Mouse (Mus musculus) stomach, embryonic 14.5 days (tissue): Measurements from ENCODE around the gene Gm7544. TPM values are rescaled to one million over a fixed set of nuclear protein-coding genes. Genes with fewer than 3 reads are reported as not detected.
"Not testable (repeated sequence)": the region's sequence is repeated elsewhere in the genome, so short reads cannot be mapped to it uniquely, and the experiment has no call there.

Source experiments
- ATAC-seq: fragments of 200-750 bp; cut with Nextera tagmentation; 2 replicates; pipeline ENCODE4 v1.8.0; 2017; ENCODE audit warnings: low read depth, moderate TSS enrichment; ENCODE audit not compliant: insufficient number of reproducible peaks, insufficient read depth, low FRiP score
- H3K27ac ChIP-seq: fragments of 300-500 bp; sonication (generic); 2 replicates; pipeline ENCODE4 v1.5.1; 2014; ENCODE audit warnings: mild to moderate bottlenecking, low read length, moderate library complexity, mixed read lengths
- H3K27me3 ChIP-seq: fragments of 300-500 bp; sonication (generic); 2 replicates; pipeline ENCODE4 v1.6.1; 2014; ENCODE audit warnings: low read length, control low read depth, mixed read lengths; ENCODE audit not compliant: control insufficient read depth, insufficient read depth
- H3K36me3 ChIP-seq: fragments of 300-500 bp; sonication (generic); 2 replicates; pipeline ENCODE4 v1.6.1; 2014; ENCODE audit warnings: mild to moderate bottlenecking, control low read depth, low read length, moderate library complexity, mixed read lengths; ENCODE audit not compliant: control insufficient read depth, insufficient read depth
- H3K4me1 ChIP-seq: fragments of 300-500 bp; sonication (generic); 2 replicates; pipeline ENCODE4 v1.6.1; 2014; ENCODE audit warnings: low read length, control low read depth, mixed read lengths; ENCODE audit not compliant: control insufficient read depth, insufficient read depth
- H3K4me2 ChIP-seq: fragments of 300-500 bp; sonication (generic); replicated peaks from 2 replicates; pipeline ENCODE4 v1.6.1; 2014; ENCODE audit warnings: low read depth, low read length, control low read depth
- H3K4me3 ChIP-seq: fragments of 300-500 bp; sonication (generic); 2 replicates; pipeline ENCODE4 v1.5.1; 2014; ENCODE audit warnings: low read depth, low read length, control low read depth
- H3K9ac ChIP-seq: fragments of 300-500 bp; sonication (generic); replicated peaks from 2 replicates; pipeline ENCODE4 v1.6.1; 2014; ENCODE audit warnings: low read depth, mild to moderate bottlenecking, control low read depth, low read length, moderate library complexity, mixed read lengths
- H3K9me3 ChIP-seq: fragments of 300-500 bp; sonication (generic); 2 replicates; pipeline ENCODE4 v1.6.1; 2016; ENCODE audit warnings: low read depth, low read length, control low read depth; ENCODE audit not compliant: control insufficient read depth
- WGBS: fragments of 180-500 bp; shearing (Covaris S2); extraction: QIAGEN DNeasy Blood & Tissue Kit; methylation state at CpG from one replicate; pipeline ENCODE4 v1.1.7; 2014; 5-methylcytosine and 5-hydroxymethylcytosine counted together
- polyA plus RNA-seq: library from polyadenylated mRNA; unstranded; fragments of >200 nt; fragmentation: Nextera tagmentation; extraction: Ambion mirVana; gene quantifications from 2 replicates; pipeline ENCODE4 v1.2.1, GENCODE M21; 2014

Gm7544 gene
- polyA plus RNA-seq, 1 experiment from 2014 or later, result not detected

DNA sequence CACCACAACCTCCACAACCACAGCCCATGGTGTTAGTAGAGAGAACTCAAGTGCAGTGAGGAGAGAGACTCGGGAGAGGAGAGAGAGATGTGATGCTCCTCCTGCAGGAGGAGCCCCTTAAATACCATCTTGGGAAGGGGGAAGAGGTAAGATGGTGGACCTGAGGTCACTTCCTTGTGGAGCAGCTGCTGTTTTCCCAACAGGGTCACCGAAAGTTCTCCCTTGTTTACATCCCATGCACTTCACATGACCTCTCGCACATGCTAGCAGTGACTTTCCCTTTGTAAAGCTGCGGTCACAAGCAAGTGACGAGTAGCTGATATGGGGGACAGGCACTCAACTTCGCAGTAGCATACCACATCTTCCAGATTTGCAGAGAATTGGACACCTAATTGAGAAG is 12.5 kb downstream of the Gm7544 start, which contains the start of gene A030003K21Rik:
A030003K21Rik (minus strand) TSS at position 94 of the 400 bp plus-strand sequence.
- H3K9me3 ChIP-seq, H3K4me3 ChIP-seq, H3K4me1 ChIP-seq, H3K27me3 ChIP-seq, ATAC-seq, H3K36me3 ChIP-seq, H3K27ac ChIP-seq, H3K4me2 ChIP-seq, H3K9ac ChIP-seq: not testable (repeated sequence)
- no CpG with 5 or more reads among the region's 6 CpGs for WGBS

DNA sequence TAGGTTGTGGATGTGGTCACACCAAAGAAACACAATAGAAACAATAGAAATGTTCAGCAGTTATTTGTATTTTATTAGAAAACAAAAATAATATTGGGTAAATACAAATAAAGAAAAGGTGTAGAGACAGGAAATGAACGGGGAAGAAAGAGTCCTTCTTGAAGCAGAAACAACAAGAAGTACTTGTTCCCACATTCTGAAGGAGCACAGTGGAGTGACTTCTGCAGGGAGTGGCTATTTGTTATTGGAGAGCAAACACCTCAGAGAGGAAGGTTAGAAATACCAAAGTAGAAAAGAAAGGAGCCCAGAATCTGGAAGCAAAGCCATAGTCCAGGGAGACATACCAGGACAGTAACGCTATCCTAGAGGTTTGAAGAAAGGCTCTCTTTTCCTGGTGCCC is 13.3 kb downstream of the Gm7544 start:
- H3K27ac ChIP-seq, H3K4me2 ChIP-seq, H3K36me3 ChIP-seq, ATAC-seq, H3K4me1 ChIP-seq, H3K4me3 ChIP-seq, H3K9me3 ChIP-seq, H3K9ac ChIP-seq, H3K27me3 ChIP-seq: not testable (repeated sequence)
- WGBS, result 61% methylated on average over 1 of the region's 2 CpGs

DNA sequence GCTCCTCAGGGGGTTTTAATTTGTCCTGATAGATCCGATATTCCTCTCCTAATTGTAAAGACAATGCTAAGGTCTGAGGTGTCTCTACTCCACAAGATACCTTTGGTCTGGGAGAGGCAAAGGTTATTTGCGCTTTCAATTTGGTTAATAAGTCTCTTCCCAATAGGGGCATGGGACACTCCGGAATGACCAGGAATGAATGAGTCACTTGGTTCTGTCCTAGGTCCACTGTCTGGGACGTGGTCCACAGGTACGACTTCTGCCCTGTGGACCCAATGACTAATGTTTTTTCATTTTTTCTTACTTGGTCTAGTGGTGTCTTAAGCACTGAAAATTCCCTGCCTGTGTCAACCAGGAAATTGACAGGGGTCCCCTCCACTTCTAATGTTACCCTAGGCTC is 17.1 kb downstream of the Gm7544 start:
- 96% methylated on average over 5 of the region's 5 CpGs for WGBS
- peaks cover 5% of the 10 kb centered on the region; the same call in 1 of the 2 replicates for H3K9me3 ChIP-seq
- no peak for ATAC-seq
- H3K4me2 ChIP-seq, result no peak overlapping the region
- H3K27ac ChIP-seq, result no peak overlapping the region
- no peaks in the 10 kb centered on the region for H3K4me1 ChIP-seq
- H3K27me3 ChIP-seq, result no peaks in the 10 kb centered on the region
- H3K4me3 ChIP-seq, result no peak overlapping the region
- H3K9ac ChIP-seq, result no peak overlapping the region
- no peaks in the 10 kb centered on the region for H3K36me3 ChIP-seq

DNA sequence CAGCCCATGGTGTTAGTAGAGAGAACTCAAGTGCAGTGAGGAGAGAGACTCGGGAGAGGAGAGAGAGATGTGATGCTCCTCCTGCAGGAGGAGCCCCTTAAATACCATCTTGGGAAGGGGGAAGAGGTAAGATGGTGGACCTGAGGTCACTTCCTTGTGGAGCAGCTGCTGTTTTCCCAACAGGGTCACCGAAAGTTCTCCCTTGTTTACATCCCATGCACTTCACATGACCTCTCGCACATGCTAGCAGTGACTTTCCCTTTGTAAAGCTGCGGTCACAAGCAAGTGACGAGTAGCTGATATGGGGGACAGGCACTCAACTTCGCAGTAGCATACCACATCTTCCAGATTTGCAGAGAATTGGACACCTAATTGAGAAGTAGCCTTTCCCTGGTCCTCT is 24.5 kb downstream of the Gm7544 start, which contains the start of gene Gm6217:
Gm6217 (minus strand) TSS at position 74 of the 400 bp plus-strand sequence.
- WGBS, result no CpG with 5 or more reads among the region's 6 CpGs
- not testable (repeated sequence) for H3K4me1 ChIP-seq, H3K4me2 ChIP-seq, H3K9me3 ChIP-seq, H3K36me3 ChIP-seq, ATAC-seq, H3K4me3 ChIP-seq, H3K27ac ChIP-seq, H3K9ac ChIP-seq, H3K27me3 ChIP-seq

DNA sequence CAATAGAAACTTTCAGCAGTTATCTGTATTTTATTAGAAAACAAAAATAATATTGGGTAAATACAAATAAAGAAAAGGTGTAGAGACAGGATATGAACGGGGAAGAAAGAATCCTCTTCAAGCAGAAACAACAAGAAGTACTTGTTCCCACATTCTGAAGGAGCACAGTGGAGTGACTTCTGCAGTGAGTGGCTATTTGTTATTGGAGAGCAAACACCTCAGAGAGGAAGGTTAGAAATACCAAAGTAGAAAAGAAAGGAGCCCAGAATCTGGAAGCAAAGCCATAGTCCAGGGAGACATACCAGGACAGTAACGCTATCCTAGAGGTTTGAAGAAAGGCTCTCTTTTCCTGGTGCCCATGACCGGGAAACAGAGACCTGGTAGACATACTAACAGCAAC is 25.3 kb downstream of the Gm7544 start:
- H3K36me3 ChIP-seq, H3K27ac ChIP-seq, H3K9ac ChIP-seq, H3K9me3 ChIP-seq, H3K4me2 ChIP-seq, H3K4me1 ChIP-seq, ATAC-seq, H3K4me3 ChIP-seq, H3K27me3 ChIP-seq: not testable (repeated sequence)
- 75% methylated on average over 1 of the region's 3 CpGs for WGBS

DNA sequence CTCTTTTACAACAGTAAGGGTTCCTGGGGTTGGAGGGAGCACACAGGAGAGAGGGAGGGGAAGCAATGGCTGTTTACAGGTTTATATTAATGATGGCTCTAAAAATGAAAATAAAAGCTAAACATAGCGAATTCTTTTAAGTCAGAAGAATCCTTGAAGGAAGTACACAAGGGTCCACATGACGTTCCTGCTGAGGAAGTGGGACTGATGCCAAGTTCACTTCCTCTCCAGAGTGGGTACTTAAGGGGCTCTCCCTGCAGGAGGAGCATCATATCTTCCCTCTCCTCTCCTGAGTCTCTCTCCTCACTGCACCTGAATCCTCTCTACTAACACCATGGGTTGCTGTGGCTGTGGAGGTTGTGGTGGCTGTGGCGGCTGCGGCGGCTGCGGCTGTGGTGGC is 31.2 kb downstream of the Gm7544 start, which contains the start of gene A030014E15Rik:
A030014E15Rik (plus strand) TSS at position 268 of the 400 bp plus-strand sequence.
- Histone ChIP-seq H3K9me3 (no peaks in the 10 kb centered on the region), H3K4me1 (no peaks in the 10 kb centered on the region), H3K4me3 (no peak within 1 kb of the TSS), H3K9ac (no peak within 1 kb of the TSS), H3K27me3 (no peaks in the 10 kb centered on the region), H3K36me3 (no peaks in the 10 kb centered on the region), H3K27ac (no peak within 1 kb of the TSS), H3K4me2 (no peak within 1 kb of the TSS)
- 80% methylated on average over 6 of the region's 6 CpGs for WGBS
- no peak for ATAC-seq

- not testable (repeated sequence) for H3K4me3 ChIP-seq, H3K36me3 ChIP-seq, H3K27me3 ChIP-seq, H3K9me3 ChIP-seq, H3K9ac ChIP-seq, H3K4me1 ChIP-seq, H3K27ac ChIP-seq, ATAC-seq, H3K4me2 ChIP-seq
- WGBS, result 86% methylated on average over 5 of the region's 5 CpGs
Measured at GRCm38 (mm10) chr1:82913434-82913833, 42.4 kb downstream of the Gm7544 start.

DNA sequence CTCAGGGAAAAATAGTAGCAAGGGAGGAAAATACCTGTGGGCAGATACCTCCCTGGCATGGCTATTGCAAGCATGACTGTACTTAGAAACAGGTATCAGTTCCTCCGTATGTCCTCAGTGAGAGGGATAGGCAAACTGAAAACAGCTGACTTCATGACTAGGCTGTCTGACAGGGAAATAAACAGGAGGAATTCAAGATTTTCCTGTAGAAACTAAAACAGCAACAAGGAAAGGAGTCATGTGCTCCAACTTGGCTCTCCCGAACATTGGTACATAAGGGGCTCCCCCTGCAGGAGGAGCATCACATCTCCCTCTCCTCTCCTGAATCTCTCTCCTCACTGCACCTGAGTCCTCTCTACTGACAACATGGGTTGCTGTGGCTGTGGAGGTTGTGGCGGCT is 42.8 kb downstream of the Gm7544 start, which contains the start of gene A030005L19Rik:
A030005L19Rik (plus strand) TSS at position 301 of the 400 bp plus-strand sequence.
- Histone ChIP-seq H3K27me3 (no peaks in the 10 kb centered on the region), H3K4me3 (no peak within 1 kb of the TSS), H3K4me2 (no peak within 1 kb of the TSS), H3K9ac (no peak within 1 kb of the TSS), H3K36me3 (no peaks in the 10 kb centered on the region), H3K9me3 (no peaks in the 10 kb centered on the region), H3K4me1 (no peaks in the 10 kb centered on the region), H3K27ac (no peak within 1 kb of the TSS)
- no peak for ATAC-seq
- WGBS, result 86% methylated on average over 3 of the region's 3 CpGs

DNA sequence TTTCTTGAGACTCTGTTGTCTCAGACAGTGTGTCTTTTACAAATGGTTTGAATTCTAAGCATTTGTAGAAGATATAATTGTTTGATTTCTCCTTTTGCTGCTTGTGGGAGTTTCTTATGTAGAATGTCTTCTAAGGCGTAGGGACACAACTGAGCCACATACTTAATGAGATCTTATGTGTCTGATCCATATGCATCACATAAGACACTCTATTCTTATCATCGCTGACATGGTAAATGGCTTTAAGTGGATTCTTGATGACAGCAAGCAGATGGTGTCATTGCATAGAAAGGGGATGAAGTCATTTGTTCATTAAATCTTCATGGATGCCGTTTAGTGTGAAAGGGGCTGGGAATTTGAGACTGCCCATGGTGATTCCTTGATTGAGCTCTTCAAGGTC is 49.9 kb downstream of the Gm7544 start:
- Histone ChIP-seq H3K9me3 (no peaks in the 10 kb centered on the region), H3K4me1 (0 out of 2 replicates have a peak, but pooled peaks cover 2% of the 10 kb centered on the region), H3K4me3 (no peak overlapping the region), H3K36me3 (peaks cover 11% of the 10 kb centered on the region; the same call in 1 of the 2 replicates), H3K4me2 (no peak overlapping the region), H3K9ac (no peak overlapping the region), H3K27ac (no peak overlapping the region), H3K27me3 (no peaks in the 10 kb centered on the region)
- no peak for ATAC-seq
- WGBS, result 62% methylated on average over 3 of the region's 3 CpGs
